7 mouse cellular contexts compared by ENCODE assay signal in genomic region chr2:120404823-120405765, GRCm38 (mm10). TPM values are rescaled to one million over a fixed set of nuclear protein-coding genes. Genes with fewer than 3 reads are reported as not detected.
DNase-seq lines count a peak whose midpoint lies in the region; ATAC-seq and TF ChIP-seq lines count a peak whose summit lies in the region.

No protein-coding gene starts in this region.

- no peaks in the 10 kb centered on the region for H3K27me3 ChIP-seq in G1E (ENCODE audit: insufficient read depth, low read length)
- no peaks in the 10 kb centered on the region for H3K27me3 ChIP-seq in forebrain, embryonic 15.5 days

- peaks cover 17% of the 10 kb centered on the region for H3K4me1 ChIP-seq in G1E (ENCODE audit: insufficient read depth, low read depth, low read length)
- peaks cover 25% of the 10 kb centered on the region for H3K4me1 ChIP-seq in forebrain, embryonic 15.5 days

- ATAC-seq in G1E (ENCODE audit: extremely low read depth, insufficient number of reproducible peaks, low FRiP score, poor library complexity, severe bottlenecking) = no peak
- ATAC-seq in forebrain, embryonic 15.5 days (replicated peaks) = no peak

- H3K9me3 ChIP-seq in G1E (replicated peaks) = no peaks in the 10 kb centered on the region
- no peaks in the 10 kb centered on the region for H3K9me3 ChIP-seq in forebrain, embryonic 15.5 days

- peak overlapping the region; percentile 92; the same call in 1 of the 2 replicates for H3K27ac ChIP-seq in forebrain, embryonic 15.5 days (replicated peaks)

- peak overlapping the region; percentile 64 for H3K4me2 ChIP-seq in forebrain, embryonic 15.5 days (replicated peaks)

- H3K36me3 ChIP-seq in G1E (replicated peaks) = peaks cover 13% of the 10 kb centered on the region
- H3K36me3 ChIP-seq in forebrain, embryonic 15.5 days = no peaks in the 10 kb centered on the region; the same call in 1 of the 2 replicates

- TF ChIP-seq CTCF in G1E (IDR thresholded peaks at IDR 0.05; ENCODE audit: low read depth, low read length) = no peak

- peak overlapping the region; percentile 85 for H3K9ac ChIP-seq in forebrain, embryonic 15.5 days (replicated peaks)

- peak; percentile 53 for DNase-seq in 416B (ENCODE audit: low read depth)
- DNase-seq in G1E (ENCODE audit: low spot score) = no peak
- peak; percentile 49 to 60 for DNase-seq in kidney, adult 8-10 months
- peak; percentile 16 for DNase-seq in lung, postnatal 36 days
- peak; percentile 58 for DNase-seq in thymus, postnatal 14 days
- no peak for DNase-seq in gastrocnemius, postnatal 25 days

- 39% methylated on average over 14 of the region's 14 CpGs for WGBS in forebrain, embryonic 15.5 days

- peak overlapping the region; percentile 79 for H3K4me3 ChIP-seq in G1E (ENCODE audit: low read depth, low read length)
- peak overlapping the region; percentile 78 for H3K4me3 ChIP-seq in forebrain, embryonic 15.5 days

RNA-seq across cellular contexts. Expression of gene Tmem87a, which starts 1.2 kb away (rescaled TPM):
- total RNA-seq in G1E (2014; fragmentation: Nextera tagmentation) = 19.6 and 22.6 TPM in 2 replicates
- total RNA-seq in G1E (2017) = 36.8 and 44.1 TPM in 2 replicates
- polyA plus RNA-seq in G1E (2012) = 0.76 and 0.88 TPM in 2 replicates
- 6.7 and 7.3 TPM in 2 replicates for polyA plus RNA-seq in forebrain, embryonic 15.5 days (2015; fragmentation: Nextera tagmentation; extraction: Ambion mirVana)
- total RNA-seq in gastrocnemius, postnatal 25 days (2021) = 10 to 100 TPM; 27.9 to 34.9 TPM

RNA-seq across cellular contexts. Expression of gene Ganc, which starts 1.4 kb away (rescaled TPM):
- total RNA-seq in G1E (2014; fragmentation: Nextera tagmentation) = 16.0 and 17.2 TPM in 2 replicates
- 19.2 and 20.4 TPM in 2 replicates for total RNA-seq in G1E (2017)
- 0.95 and 1.6 TPM in 2 replicates for polyA plus RNA-seq in G1E (2012)
- polyA plus RNA-seq in forebrain, embryonic 15.5 days (2015; fragmentation: Nextera tagmentation; extraction: Ambion mirVana) = 7.8 and 10.2 TPM in 2 replicates
- total RNA-seq in gastrocnemius, postnatal 25 days (2021) = 10 to 100 TPM; 30.7 to 31.5 TPM

RNA-seq across cellular contexts. Expression of gene Capn3, which starts 50.7 kb away (rescaled TPM):
- total RNA-seq in G1E (2014; fragmentation: Nextera tagmentation) (not detected in 2 replicates), G1E (2017) (0.05 and 0.06 TPM in 2 replicates)
- not detected in 2 replicates for polyA plus RNA-seq in G1E (2012)
- polyA plus RNA-seq in forebrain, embryonic 15.5 days (2015; fragmentation: Nextera tagmentation; extraction: Ambion mirVana) = 1.1 and 1.4 TPM in 2 replicates
- total RNA-seq in gastrocnemius, postnatal 25 days (2021) = 100 to 1,000 TPM; 106 to 129 TPM

RNA-seq across cellular contexts. Expression of gene Vps39, which starts 52.2 kb away (rescaled TPM):
- total RNA-seq in G1E (2014; fragmentation: Nextera tagmentation) = 22.1 and 38.8 TPM in 2 replicates
- total RNA-seq in G1E (2017) = 26.4 and 29.7 TPM in 2 replicates
- 15.1 and 18.6 TPM in 2 replicates for polyA plus RNA-seq in G1E (2012)
- polyA plus RNA-seq in forebrain, embryonic 15.5 days (2015; fragmentation: Nextera tagmentation; extraction: Ambion mirVana) = 50.0 and 50.9 TPM in 2 replicates
- total RNA-seq in gastrocnemius, postnatal 25 days (2021) = 10 to 100 TPM; 15.7 to 20.1 TPM

Comparison
In these comparisons a context has a peak if more than half of its experiments do, and no peak if none do; other contexts are left out.
1. DNase-seq: peak in 416B (single experiment), kidney, adult 8-10 months (2 of 2), lung, postnatal 36 days (single experiment) and thymus, postnatal 14 days (single experiment); none in G1E (single experiment) and gastrocnemius, postnatal 25 days (single experiment).
2. RNA of gene Capn3, which starts 50.7 kb away (total RNA-seq): 106 to 129 TPM in gastrocnemius, postnatal 25 days; 0.05 to 0.06 TPM in G1E; every median in the first group is over 100 times any median in the second.